Mouse (Mus musculus): Measurements from ENCODE around the gene Zmynd15.

DNA sequence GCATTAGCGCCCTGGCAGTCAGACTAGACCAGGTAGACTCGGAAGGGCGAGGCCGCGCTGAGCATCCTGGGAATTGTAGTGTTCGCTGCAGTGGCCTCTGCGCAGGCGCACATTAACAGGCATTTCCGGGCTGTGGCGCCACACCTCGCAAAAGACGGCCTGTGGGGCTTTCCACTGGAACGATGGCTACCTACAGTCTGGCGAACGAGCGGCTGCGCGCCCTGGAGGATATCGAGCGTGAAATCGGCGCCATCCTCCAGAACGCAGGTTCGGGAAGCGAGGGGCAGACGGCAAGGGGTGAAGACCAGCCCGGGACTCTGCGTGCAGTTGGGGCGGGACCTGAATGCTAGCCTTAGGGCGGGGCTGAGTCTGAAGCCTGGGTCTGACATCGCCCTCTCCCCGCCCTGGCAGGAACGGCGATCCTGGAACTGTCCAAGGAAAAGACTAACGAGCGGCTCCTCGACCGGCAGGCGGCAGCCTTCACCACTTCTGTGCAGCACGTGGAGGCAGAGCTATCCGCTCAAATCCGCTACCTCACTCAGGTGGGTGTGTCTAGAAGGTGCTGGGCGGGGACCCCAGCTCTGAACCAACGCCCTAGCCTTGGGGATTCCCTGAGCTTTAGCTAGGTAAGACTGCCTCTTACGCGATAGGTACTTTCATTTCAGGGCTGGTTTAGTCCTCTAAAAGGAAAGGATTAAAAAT, 7.3 kb upstream of the Zmynd15 start, which contains the start of gene Med11:
- TF ChIP-seq TAL1 (IDR thresholded peaks at IDR 0.05; ENCODE audit: low read length) (no peak), GATA1 (IDR thresholded peaks at IDR 0.05; ENCODE audit: low read length) (no peak)
